Mouse (Mus musculus): ENCODE results near the gene Gm11032.

DNA sequence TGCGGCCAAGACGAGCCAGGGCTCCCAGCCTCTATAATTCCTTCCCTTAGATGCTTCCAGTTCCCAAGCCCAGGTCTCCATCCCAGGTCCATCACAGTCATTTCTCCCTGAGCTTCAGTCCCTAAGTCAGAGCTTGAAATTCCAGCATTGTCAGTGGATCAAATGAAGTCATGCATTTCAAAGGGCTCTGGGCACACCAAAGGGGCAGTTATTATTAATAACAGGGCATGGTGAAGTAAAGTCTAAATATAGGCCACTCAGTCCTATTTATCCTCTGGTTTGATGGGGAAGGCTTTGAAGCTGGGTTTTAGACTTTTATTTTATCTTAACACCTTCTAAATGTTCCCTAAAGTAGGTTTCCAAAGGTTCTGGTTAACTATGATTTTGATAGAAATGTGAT lies 8.0 kb upstream of the Gm11032 start:
- TF ChIP-seq CTCF (IDR thresholded peaks at IDR 0.05; ENCODE audit: control insufficient read depth, insufficient read depth, low read length), result no peak
- no peak for TF ChIP-seq POLR2A (IDR thresholded peaks at IDR 0.05; ENCODE audit: borderline replicate concordance, control insufficient read depth, low read depth, low read length)
